Mouse (Mus musculus) embryo, embryonic 10 days (tissue): ENCODE results near the gene Sds.
"Not testable (repeated sequence)": the region's sequence is repeated elsewhere in the genome, so short reads cannot be mapped to it uniquely, and the experiment has no call there.

Source experiments
- DNase-seq: peaks from one replicate; pipeline ENCODE4 v3.0.0-alpha.2; 2015; ENCODE audit warnings: low spot score

Sds gene

DNA sequence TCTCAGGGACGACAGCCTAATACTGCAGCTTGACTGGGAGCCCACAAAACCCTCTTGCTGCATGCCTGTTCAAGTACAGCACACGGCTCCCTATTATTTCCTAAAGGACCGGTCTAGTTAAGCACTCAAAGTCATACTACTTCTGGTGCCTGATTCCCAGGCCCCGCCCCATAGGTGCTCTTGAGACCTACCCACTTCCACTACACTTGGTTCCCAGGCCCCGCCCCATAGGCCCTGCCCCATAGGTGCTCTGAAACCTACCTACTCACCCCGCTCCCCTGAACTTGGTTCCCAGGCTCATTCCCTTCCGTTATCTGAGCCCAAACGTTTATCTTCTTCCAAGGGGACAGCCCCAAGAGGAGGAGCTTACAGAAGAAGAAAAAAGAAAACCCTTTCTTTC, 11.5 kb downstream of the Sds start:
- DNase-seq = no peak

- no peak for DNase-seq
Measured at GRCm38 (mm10) chr5:120490679-120491192, 14.4 kb downstream of the Sds start.

- DNase-seq = peak; percentile 66
Measured at GRCm38 (mm10) chr5:120492437-120492836, 16.1 kb downstream of the Sds start.

DNA sequence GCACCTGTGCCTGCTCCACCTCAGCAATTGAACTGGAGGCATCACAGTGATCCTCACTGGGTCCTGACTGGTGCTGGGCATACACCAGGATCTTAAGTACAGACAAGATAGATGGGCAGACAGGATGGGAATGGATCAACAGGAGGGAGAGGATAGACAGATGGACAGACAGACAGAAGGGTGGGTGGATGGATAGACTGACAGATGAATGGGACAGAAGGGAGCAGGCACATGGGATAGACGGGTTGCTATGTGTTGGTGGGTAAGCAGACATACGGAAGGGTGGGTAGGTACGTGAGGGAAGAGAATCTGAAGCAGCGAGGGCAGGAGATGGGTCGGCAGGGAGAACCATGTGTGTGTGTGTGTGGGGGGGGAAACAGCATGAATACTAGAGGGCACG, 17.1 kb downstream of the Sds start:
- DNase-seq = no peak

- no peak for DNase-seq
Measured at GRCm38 (mm10) chr5:120493873-120494395, 17.6 kb downstream of the Sds start.

DNA sequence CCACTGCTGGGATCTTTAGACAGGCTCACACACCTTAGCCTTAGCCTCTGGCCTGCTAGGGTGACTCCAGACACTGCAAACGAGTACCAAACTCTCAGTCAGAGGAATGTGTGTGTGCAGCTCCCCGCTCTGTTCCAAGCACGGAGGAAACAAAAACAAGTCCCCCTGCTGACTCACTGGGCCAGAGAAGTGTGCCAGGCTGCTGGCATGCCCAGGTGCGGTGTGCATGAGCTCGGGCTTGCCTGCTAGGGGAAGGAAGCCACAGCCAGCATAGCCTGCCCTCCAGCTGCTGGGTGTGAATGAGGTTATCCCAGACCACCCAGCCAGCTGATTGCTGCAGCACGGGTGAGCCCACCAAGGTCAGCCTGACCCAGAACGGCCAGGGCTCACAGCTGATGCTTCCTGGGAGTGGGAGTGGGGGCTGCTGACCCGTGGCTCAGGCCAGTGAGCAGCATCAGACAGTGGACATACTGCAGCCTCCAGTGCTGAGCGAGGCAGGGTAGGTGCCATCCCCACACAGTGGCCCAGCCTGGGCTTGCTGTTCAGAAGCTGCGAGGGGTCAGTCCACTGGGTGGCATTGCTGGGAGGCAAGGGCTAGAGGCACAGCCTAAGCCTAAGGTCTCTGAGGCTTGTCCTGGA, 18.9 kb downstream of the Sds start:
- no peak for DNase-seq

- no peak for DNase-seq
Measured at GRCm38 (mm10) chr5:120495703-120496226, 19.4 kb downstream of the Sds start.

- DNase-seq = no peak
Measured at GRCm38 (mm10) chr5:120497071-120497470, 20.7 kb downstream of the Sds start.

- no peak for DNase-seq
Measured at GRCm38 (mm10) chr5:120499202-120499601, 22.9 kb downstream of the Sds start.

DNA sequence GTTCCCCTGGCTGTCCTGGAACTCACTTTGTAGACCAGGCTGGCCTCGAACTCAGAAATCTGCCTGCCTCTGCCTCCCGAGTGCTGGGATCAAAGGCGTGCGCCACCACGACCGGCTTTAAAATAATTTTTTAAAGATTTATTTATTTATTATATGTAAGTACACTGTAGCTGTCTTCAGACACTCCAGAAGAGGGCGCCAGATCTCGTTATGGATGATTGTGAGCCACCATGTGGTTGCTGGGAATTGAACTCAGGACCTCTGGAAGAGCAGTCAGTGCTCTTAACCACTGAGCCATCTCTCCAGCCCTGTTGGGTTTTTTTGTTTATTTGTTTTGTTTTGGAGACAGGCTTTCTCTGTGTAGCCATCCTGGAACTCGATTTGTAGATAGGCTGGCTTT, 24.3 kb downstream of the Sds start:
- DNase-seq = not testable (repeated sequence)

- no peak for DNase-seq
Measured at GRCm38 (mm10) chr5:120502147-120502621, 25.9 kb downstream of the Sds start.

- DNase-seq = no peak
Measured at GRCm38 (mm10) chr5:120502675-120503143, 26.4 kb downstream of the Sds start.

DNA sequence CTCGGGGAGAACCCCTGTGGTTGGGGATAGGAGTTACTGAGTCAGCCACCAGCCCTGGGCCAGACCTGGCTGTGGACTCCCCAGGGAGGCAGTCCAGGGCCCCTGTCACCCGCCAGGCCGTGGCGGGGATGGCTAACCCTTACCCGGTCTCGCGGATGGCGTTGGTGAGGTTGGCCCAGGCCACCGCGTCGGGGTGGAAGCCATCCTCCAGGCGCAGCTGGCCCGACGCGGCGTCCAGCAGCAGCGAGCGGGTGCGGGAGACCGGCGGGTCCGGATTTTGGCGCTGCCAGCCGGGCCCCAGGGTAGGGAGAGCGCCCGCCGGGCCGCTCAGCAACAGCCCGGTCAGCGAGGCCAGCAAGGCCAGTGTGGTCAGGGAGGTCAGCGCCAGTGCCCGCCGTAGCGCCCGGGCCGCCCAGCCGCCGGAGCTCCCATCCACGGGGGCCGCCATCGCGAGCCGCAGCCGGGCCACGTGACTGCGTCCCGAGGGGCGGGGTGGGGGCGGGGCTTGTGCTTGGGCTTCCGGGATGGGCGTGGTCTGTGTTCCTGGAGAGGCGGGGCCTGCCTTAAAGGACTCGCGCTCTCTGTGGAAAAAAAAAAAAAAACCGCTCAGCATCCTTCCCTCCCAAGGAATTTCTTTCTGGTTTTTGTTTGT, 26.9 kb downstream of the Sds start, which contains the start of gene Plbd2:
Gene Plbd2, minus strand, starts transcription at position 482 of the 652 bp plus-strand sequence.
- DNase-seq = peak; percentile 90

GRCm38 (mm10) chr5:120505368-120505767, 29.0 kb downstream of the Sds start:
- peak; percentile 90 for DNase-seq

- no peak for DNase-seq
Measured at GRCm38 (mm10) chr5:120505781-120506180, 29.5 kb downstream of the Sds start.

DNA sequence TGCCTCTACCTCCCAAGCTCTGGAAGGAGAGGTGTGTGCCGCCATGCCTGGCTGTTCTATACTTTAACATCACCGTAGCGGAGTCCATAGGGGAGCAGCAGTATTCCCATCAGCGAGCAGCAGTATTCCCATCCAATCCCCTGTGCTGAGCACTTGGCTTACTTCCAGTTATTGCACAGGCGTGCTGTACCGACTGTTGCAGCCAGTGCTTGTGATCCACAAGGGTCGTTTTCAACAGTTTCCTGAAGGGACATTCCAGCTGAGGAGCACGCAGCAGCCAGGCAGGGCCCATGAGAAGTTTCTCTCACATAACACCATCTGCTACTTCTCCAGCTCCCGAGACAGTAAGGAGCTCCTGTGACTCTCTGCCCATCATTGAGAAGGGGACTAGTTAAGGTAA, 30.2 kb downstream of the Sds start:
- DNase-seq = no peak

- DNase-seq = no peak
Measured at GRCm38 (mm10) chr5:120507311-120507710, 31.0 kb downstream of the Sds start.

DNA sequence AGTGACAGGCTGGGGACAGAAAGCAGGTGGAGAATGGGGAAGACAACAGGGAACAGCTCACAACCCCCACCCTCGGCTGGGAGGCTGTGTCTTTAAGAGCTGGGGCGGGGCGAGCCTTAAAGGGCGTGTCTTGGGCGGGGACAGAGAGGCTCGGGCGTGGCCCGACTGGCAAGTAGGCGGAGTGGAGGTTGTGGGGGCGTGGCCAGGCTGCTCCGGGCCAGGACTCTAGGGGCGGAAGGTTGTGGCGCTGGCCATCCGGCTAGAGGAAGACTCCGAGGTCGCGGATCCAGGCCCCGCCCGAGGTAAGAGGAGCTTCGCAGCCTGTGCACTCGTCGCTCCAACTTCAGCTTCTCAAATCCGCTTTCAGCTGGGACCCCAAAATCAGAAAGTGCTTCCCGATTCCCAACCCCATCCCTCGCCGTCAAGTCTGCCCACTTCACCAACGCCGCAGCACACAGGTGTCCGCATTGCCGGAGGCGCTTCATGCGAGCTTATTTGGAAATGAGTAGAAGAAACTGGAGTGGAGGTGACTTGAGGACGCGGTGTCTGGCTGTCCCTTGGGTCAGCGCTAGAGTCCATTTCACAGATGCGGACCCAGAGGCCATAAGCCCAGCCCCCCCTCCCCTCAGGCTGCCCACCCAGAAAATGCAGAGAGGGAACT, 34.8 kb downstream of the Sds start, which contains the start of gene Slc8b1:
Gene Slc8b1, plus strand, starts transcription at position 187 of the 661 bp plus-strand sequence.
- peak; percentile 97 for DNase-seq

GRCm38 (mm10) chr5:120511643-120512220, 35.4 kb downstream of the Sds start:
- no peak for DNase-seq

DNA sequence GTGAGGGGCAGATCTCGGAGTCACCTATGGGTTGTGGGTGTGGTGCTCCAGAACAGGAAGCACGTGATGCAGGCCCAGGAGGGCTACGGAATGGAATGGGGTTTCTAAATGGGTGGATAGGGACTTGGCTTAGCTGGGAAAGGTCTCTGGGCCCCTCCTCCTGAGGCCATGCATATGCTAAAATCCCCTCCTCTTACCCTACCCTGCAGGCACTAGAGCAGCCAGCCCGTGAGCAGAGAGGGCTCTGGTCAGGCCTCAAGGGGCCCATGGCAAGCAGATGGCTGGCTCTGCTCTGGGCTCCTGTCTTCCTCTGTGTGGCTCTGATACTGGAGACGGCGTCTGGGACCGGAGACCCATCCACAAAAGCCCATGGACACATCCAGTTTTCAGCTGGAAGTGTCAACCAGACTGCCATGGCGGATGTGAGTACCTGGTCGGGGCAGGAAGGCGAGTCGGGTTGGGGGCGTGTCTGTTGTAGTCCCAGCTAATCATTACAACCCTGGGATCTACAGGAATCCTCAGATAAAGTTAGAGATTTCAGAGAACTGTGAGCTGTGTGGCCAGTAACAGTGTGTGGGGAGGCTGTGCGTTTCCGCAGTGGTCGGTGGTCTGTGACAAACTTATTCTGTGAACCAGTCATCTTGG, 36.7 kb downstream of the Sds start:
- peak; percentile 35 for DNase-seq

- no peak for DNase-seq
Measured at GRCm38 (mm10) chr5:120514031-120514677, 37.8 kb downstream of the Sds start.
